Mouse (Mus musculus) C2C12 (cell line): ENCODE measurements around the gene Klf1.

Source experiments
- CTCF ChIP-seq: IDR thresholded peaks from one replicate; pipeline ENCODE4 v1.5.1; 2011; ENCODE audit not compliant: control insufficient read depth, insufficient read depth, insufficient read length
- FOSL1 ChIP-seq: IDR thresholded peaks from one replicate; pipeline ENCODE4 v1.8.0; 2011; ENCODE audit warnings: mild to moderate bottlenecking, low read length; ENCODE audit not compliant: poor library complexity, insufficient read depth, severe bottlenecking
- MAX ChIP-seq: IDR thresholded peaks from one replicate; pipeline ENCODE4 v1.6.1; 2011; ENCODE audit warnings: mild to moderate bottlenecking, control low read depth
- MYOD1 ChIP-seq: IDR thresholded peaks from one replicate; pipeline ENCODE4 v1.6.1; 2011; ENCODE audit warnings: low read depth; ENCODE audit not compliant: control insufficient read depth, insufficient read length
- MYOG ChIP-seq: IDR thresholded peaks from one replicate; pipeline ENCODE4 v1.6.1; 2011; ENCODE audit not compliant: control insufficient read depth, insufficient read length; ENCODE audit errors: extremely low read depth
- USF1 ChIP-seq: IDR thresholded peaks from one replicate; pipeline ENCODE4 v1.6.1; 2011; ENCODE audit warnings: low read depth, mild to moderate bottlenecking, control low read depth, moderate library complexity

GRCm38 (mm10) chr8:84944478-84945160 is 42.9 kb downstream of the Klf1 start:
- TF ChIP-seq FOSL1 (no peak), MAX (no peak), USF1 (no peak), CTCF (no peak), MYOG (no peak), MYOD1 (no peak)
